Mouse (Mus musculus) CH12.LX (cell line): ENCODE results near the gene Col4a2. TPM values are rescaled to one million over a fixed set of nuclear protein-coding genes. Genes with fewer than 3 reads are reported as not detected.

ENCODE experiments used
- DNase-seq: peaks from one replicate; pipeline ENCODE4 v3.0.0-alpha.2; 2013; ENCODE audit errors: extremely low read depth
- H3K27ac ChIP-seq: 2 replicates; pipeline ENCODE4 v1.5.1; 2012; ENCODE audit warnings: low read depth, mild to moderate bottlenecking, control low read depth, moderate library complexity; ENCODE audit not compliant: insufficient read depth
- H3K27me3 ChIP-seq: replicated peaks from 2 replicates; pipeline ENCODE3; 2012; ENCODE audit warnings: inconsistent platforms
- H3K36me3 ChIP-seq, 2 experiments: replicated peaks in 1 of 2; 2 replicates each; pipeline versions ENCODE3 to v1.6.1; 2012; ENCODE audit warnings: inconsistent platforms in 1 of 2, low read length in 1 of 2, mild to moderate bottlenecking in 1 of 2, mixed read lengths in 1 of 2, moderate library complexity in 1 of 2; ENCODE audit not compliant: control insufficient read depth in 1 of 2, insufficient read depth in 1 of 2
- H3K4me1 ChIP-seq, 2 experiments: 2 replicates each; pipeline ENCODE4 v1.6.1; 2012; ENCODE audit warnings: inconsistent platforms in 1 of 2, moderate library complexity in 1 of 2; ENCODE audit not compliant: insufficient read depth in 2 of 2, control insufficient read depth in 1 of 2
- H3K4me2 ChIP-seq: 2 replicates; pipeline ENCODE4 v1.6.1; 2012; ENCODE audit warnings: low read depth, mild to moderate bottlenecking, control low read depth; ENCODE audit not compliant: poor library complexity, insufficient read depth, severe bottlenecking
- H3K4me3 ChIP-seq, 3 experiments: fragments of 150-350 bp in 1 of 3; sonication (generic) in 1 of 3; replicated peaks in 1 of 3; 2 replicates each; pipeline versions ENCODE3 to v1.5.1; 2011 to 2012; ENCODE audit warnings: low read depth in 2 of 3, low read length in 2 of 3, mild to moderate bottlenecking in 2 of 3, moderate library complexity in 2 of 3, control low read depth in 1 of 3, improper control_type of control experiment in 1 of 3, inconsistent platforms in 1 of 3, mixed read lengths in 1 of 3; ENCODE audit not compliant: poor library complexity in 1 of 3
- H3K79me2 ChIP-seq: replicated peaks from 2 replicates; pipeline ENCODE4 v1.6.1; 2012; ENCODE audit warnings: mild to moderate bottlenecking, moderate library complexity; ENCODE audit not compliant: control insufficient read depth, poor library complexity, insufficient read depth, severe bottlenecking; ENCODE audit errors: extremely low read depth
- H3K9ac ChIP-seq: 2 replicates; pipeline ENCODE4 v1.6.1; 2012; ENCODE audit warnings: low read depth, mild to moderate bottlenecking, control low read depth, moderate library complexity; ENCODE audit not compliant: insufficient read depth
- H3K9me3 ChIP-seq: replicated peaks from 2 replicates; pipeline ENCODE3; 2012; ENCODE audit warnings: low read length, inconsistent platforms, mixed read lengths
- BHLHE40 ChIP-seq: IDR thresholded peaks from 2 replicates; pipeline ENCODE4 v1.6.1; 2011; ENCODE audit warnings: mild to moderate bottlenecking, low read depth, low read length, improper control_type of control experiment
- CHD2 ChIP-seq: IDR thresholded peaks from 2 replicates; pipeline ENCODE4 v1.6.1; 2011; ENCODE audit warnings: low read length, improper control_type of control experiment
- CTCF ChIP-seq, 2 experiments: IDR thresholded peaks in 1 of 2; conservative IDR thresholded peaks in 1 of 2; 2 replicates each; pipeline ENCODE4 v1.5.1; 2011 to 2012; ENCODE audit warnings: low read depth in 2 of 2, low read length in 2 of 2, improper control_type of control experiment in 1 of 2, inconsistent platforms in 1 of 2, mild to moderate bottlenecking in 1 of 2, moderate library complexity in 1 of 2
- EP300 ChIP-seq: IDR thresholded peaks from 2 replicates; pipeline ENCODE4 v1.6.1; 2011; ENCODE audit warnings: low read length, improper control_type of control experiment
- GABPA ChIP-seq: IDR thresholded peaks from 2 replicates; pipeline ENCODE4 v1.6.1; 2012; ENCODE audit warnings: low read depth, low read length, improper control_type of control experiment, inconsistent platforms; ENCODE audit not compliant: insufficient replicate concordance
- JUND ChIP-seq: conservative IDR thresholded peaks from 2 replicates; pipeline ENCODE4 v1.6.1; 2011; ENCODE audit warnings: low read depth, low read length, improper control_type of control experiment
- MAFK ChIP-seq: IDR thresholded peaks from 2 replicates; pipeline ENCODE4 v1.6.1; 2011; ENCODE audit warnings: low read length, improper control_type of control experiment; ENCODE audit not compliant: insufficient replicate concordance
- MAZ ChIP-seq: IDR thresholded peaks from 2 replicates; pipeline ENCODE4 v1.6.1; 2012; ENCODE audit warnings: low read depth, mild to moderate bottlenecking, inconsistent platforms, low read length, improper control_type of control experiment, moderate library complexity
- MEF2A ChIP-seq: IDR thresholded peaks from 2 replicates; pipeline ENCODE4 v1.6.1; 2014; ENCODE audit warnings: low read depth, mild to moderate bottlenecking, inconsistent platforms, low read length, improper control_type of control experiment, borderline replicate concordance
- MXI1 ChIP-seq: IDR thresholded peaks from 2 replicates; pipeline ENCODE4 v1.6.1; 2011; ENCODE audit warnings: mild to moderate bottlenecking, low read depth, low read length, improper control_type of control experiment
- MYC ChIP-seq: IDR thresholded peaks from 2 replicates; pipeline ENCODE4 v1.6.1; 2011; ENCODE audit warnings: low read depth, mild to moderate bottlenecking, improper control_type of control experiment, low read length
- PAX5 ChIP-seq: IDR thresholded peaks from 2 replicates; pipeline ENCODE4 v1.6.1; 2012; ENCODE audit warnings: low read length, inconsistent platforms, mixed read lengths
- POLR2AphosphoS2 ChIP-seq: IDR thresholded peaks from 2 replicates; pipeline ENCODE4 v1.6.1; 2011; ENCODE audit warnings: low read depth, low read length, improper control_type of control experiment
- RCOR1 ChIP-seq: conservative IDR thresholded peaks from 2 replicates; pipeline ENCODE4 v1.6.1; 2012; ENCODE audit warnings: low read depth, mild to moderate bottlenecking, inconsistent platforms, low read length, improper control_type of control experiment
- SIN3A ChIP-seq: IDR thresholded peaks from 2 replicates; pipeline ENCODE4 v1.6.1; 2012; ENCODE audit warnings: low read length, improper control_type of control experiment, inconsistent platforms
- SMC3 ChIP-seq: IDR thresholded peaks from 2 replicates; pipeline ENCODE4 v1.6.1; 2011; ENCODE audit warnings: low read depth, low read length, improper control_type of control experiment
- TBP ChIP-seq: conservative IDR thresholded peaks from 2 replicates; pipeline ENCODE4 v1.6.1; 2011; ENCODE audit warnings: low read depth, low read length, improper control_type of control experiment
- UBTF ChIP-seq: IDR thresholded peaks from 2 replicates; pipeline ENCODE4 v1.6.1; 2012; ENCODE audit warnings: low read depth, mild to moderate bottlenecking, inconsistent platforms, low read length, improper control_type of control experiment, moderate library complexity
- USF1 ChIP-seq: IDR thresholded peaks from 2 replicates; pipeline ENCODE4 v1.6.1; 2014; ENCODE audit warnings: low read depth, mild to moderate bottlenecking, inconsistent platforms, low read length, improper control_type of control experiment
- USF2 ChIP-seq: conservative IDR thresholded peaks from 2 replicates; pipeline ENCODE4 v1.6.1; 2011; ENCODE audit warnings: low read depth, low read length, improper control_type of control experiment
- ZKSCAN1 ChIP-seq: IDR thresholded peaks from 2 replicates; pipeline ENCODE4 v1.6.1; 2012; ENCODE audit warnings: low read depth, inconsistent platforms, low read length, improper control_type of control experiment, borderline replicate concordance
- ZMIZ1 ChIP-seq: IDR thresholded peaks from 2 replicates; pipeline ENCODE4 v1.6.1; 2012; ENCODE audit warnings: low read depth, mild to moderate bottlenecking, inconsistent platforms, low read length, improper control_type of control experiment
- ZNF384 ChIP-seq: IDR thresholded peaks from 2 replicates; pipeline ENCODE4 v1.6.1; 2012; ENCODE audit warnings: low read depth, low read length, improper control_type of control experiment, inconsistent platforms
- dilution Hi-C: fragments of 300-500 bp; cut with MboI; formaldehyde crosslinking; loops from 2 replicates; pipeline ENCODE4 v1.14.3; 2020; ENCODE audit warnings: low sequenced_read_pairs; ENCODE audit not compliant: extremely low pct_unique_long_range_greater_than_20kb, extremely low pct_ligation_motif_present
- in situ Hi-C: fragments of 300-500 bp; cut with MboI; formaldehyde crosslinking; loops from 3 replicates; pipeline ENCODE4 v1.14.3; 2019; ENCODE audit warnings: low sequenced_read_pairs, low pct_ligation_motif_present, low pct_unique_long_range_greater_than_20kb, mixed read lengths
- polyA plus RNA-seq: library from polyadenylated mRNA; unstranded; fragments of >175 nt; gene quantifications from 2 replicates; pipeline ENCODE4 v1.2.1, GENCODE M21; 2012; ENCODE audit warnings: low read depth; ENCODE audit not compliant: insufficient read length
- total RNA-seq, 2 experiments: library from RNA; depleted of rRNA; stranded (reverse); fragments of 300-350 nt in 1 of 2; fragments of >200 nt in 1 of 2; gene quantifications; 2 replicates each; pipeline ENCODE4 v1.2.3; 2012 to 2014

Col4a2 gene
- total and polyA plus RNA-seq, 3 experiments = 0.04 to 0.07 TPM; not detected in 1

GRCm38 (mm10) chr8:11384841-11385240 is 72.2 kb downstream of the Col4a2 start:
- DNase-seq = no peak
- Histone ChIP-seq H3K27ac (no peak overlapping the region), H3K27me3 (peaks cover 53% of the 10 kb centered on the region), H3K4me3 (no peak overlapping the region), H3K9me3 (no peaks in the 10 kb centered on the region), H3K79me2 (no peaks in the 10 kb centered on the region)
- in situ Hi-C loops (no loop called here), dilution Hi-C loops (no loop called here)
- no peak for TF ChIP-seq PAX5
- no peak for TF ChIP-seq JUND
- TF ChIP-seq MAFK = no peak
- TF ChIP-seq MXI1 = no peak
- TF ChIP-seq POLR2AphosphoS2 = no peak
- TF ChIP-seq SIN3A = no peak
- no peak for TF ChIP-seq EP300
- TF ChIP-seq USF1 = no peak
- no peak for TF ChIP-seq MAZ
- no peak for TF ChIP-seq MYC
- TF ChIP-seq CTCF (conservative IDR thresholded peaks at IDR 0.05 in 1 of 2, IDR thresholded peaks at IDR 0.05 in 1 of 2; ENCODE audit: low read depth in 2 of 2, low read length in 2 of 2) = no peak
- TF ChIP-seq, all 38 proteins: peak for 0
- peaks cover 6 to 12% of the 10 kb centered on the region in 2 experiments; a peak in 2 of 4 replicates for H3K4me1 ChIP-seq
- no peak overlapping the region for H3K9ac ChIP-seq
- H3K36me3 ChIP-seq = no peaks in the 10 kb centered on the region
- no peak overlapping the region for H3K4me2 ChIP-seq

- no peaks in the 10 kb centered on the region for H3K36me3 ChIP-seq
- in situ Hi-C loops (no loop called here), dilution Hi-C loops (no loop called here)
- H3K79me2 ChIP-seq = no peaks in the 10 kb centered on the region
- TF ChIP-seq UBTF = no peak
- TF ChIP-seq USF1 = no peak
- TF ChIP-seq MAZ = no peak
- TF ChIP-seq CHD2 = no peak
- TF ChIP-seq MXI1 = no peak
- no peak for TF ChIP-seq PAX5
- no peak for TF ChIP-seq BHLHE40
- TF ChIP-seq MEF2A = no peak
- no peak for TF ChIP-seq SMC3
- no peak for TF ChIP-seq TBP
- TF ChIP-seq RCOR1 = no peak
- TF ChIP-seq ZMIZ1 = no peak
- TF ChIP-seq USF2 = no peak
- TF ChIP-seq GABPA = no peak
- TF ChIP-seq SIN3A = no peak
- no peak for TF ChIP-seq ZKSCAN1
- no peak for TF ChIP-seq ZNF384
- TF ChIP-seq, all 38 proteins: peak for 0
- Histone ChIP-seq H3K4me3 (no peak overlapping the region), H3K9me3 (no peaks in the 10 kb centered on the region), H3K27ac (no peak overlapping the region), H3K4me1 (peaks cover 6 to 12% of the 10 kb centered on the region in 2 experiments; a peak in 2 of 4 replicates), H3K4me2 (no peak overlapping the region), H3K9ac (no peak overlapping the region), H3K27me3 (peaks cover 55% of the 10 kb centered on the region)
- DNase-seq = no peak
These were observed 72.8 kb downstream of the Col4a2 start for GRCm38 (mm10) chr8:11385272-11385905.
